Mouse (Mus musculus): ENCODE measurements at regions not wholly inside any gene's neighbourhood (a gene's known extent, or its start where the extent isn't known, plus 50 kb on each side); places are given as distances from the start of the nearest gene placed in this dataset.

DNA sequence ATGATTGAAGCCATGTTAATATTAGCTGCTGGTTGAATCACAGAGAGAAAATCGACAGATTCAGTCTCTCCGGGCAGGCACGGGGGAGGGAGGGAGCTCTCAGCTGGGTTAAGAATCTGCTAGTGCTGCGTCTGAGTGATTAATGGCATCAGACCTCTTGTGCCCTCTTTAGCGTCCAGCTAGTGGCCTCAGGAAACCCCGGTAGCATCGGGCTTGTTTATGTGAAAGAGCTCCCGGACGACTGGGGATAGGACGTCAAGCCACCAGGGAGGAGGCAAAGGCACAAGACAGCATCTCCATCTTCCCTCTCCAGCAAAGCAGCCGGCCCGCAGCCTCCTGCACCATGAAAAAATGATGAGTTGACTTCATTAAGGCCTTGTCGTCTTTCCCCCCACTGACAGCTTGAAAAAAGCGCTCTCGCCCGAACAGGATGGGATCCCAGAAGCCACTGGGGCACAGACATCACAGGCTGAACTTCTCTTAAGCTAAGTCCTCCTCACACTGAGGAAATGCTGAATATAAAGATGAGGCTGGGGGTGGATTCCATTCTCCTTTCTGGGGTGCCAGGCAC lies 294.9 kb downstream of the CK137956 start:
- no peaks in the 10 kb centered on the region for H3K27me3 ChIP-seq (replicated peaks; ENCODE audit: insufficient read depth, low read length)
- TF ChIP-seq CTCF (IDR thresholded peaks at IDR 0.05) (no peak), EP300 (IDR thresholded peaks at IDR 0.05) (no peak)
- DNase-seq (ENCODE audit: low spot score) (no peak), ATAC-seq (no peak)
- H3K4me2 ChIP-seq (replicated peaks; ENCODE audit: low read depth, low read length) = no peak overlapping the region
- H3K9ac ChIP-seq (replicated peaks; ENCODE audit: low read depth) = no peak overlapping the region
- no peaks in the 10 kb centered on the region for H3K36me3 ChIP-seq (ENCODE audit: insufficient read depth, low read length)
- no peak overlapping the region for H3K4me3 ChIP-seq (ENCODE audit: low read depth, low read length)
- 23% methylated on average over 16 of the region's 16 CpGs for WGBS
- H3K4me1 ChIP-seq (ENCODE audit: insufficient read depth, low read depth, low read length) = no peaks in the 10 kb centered on the region
- H3K27ac ChIP-seq (ENCODE audit: low read length) = no peak overlapping the region
- no peaks in the 10 kb centered on the region for H3K9me3 ChIP-seq (ENCODE audit: low read length)

DNA sequence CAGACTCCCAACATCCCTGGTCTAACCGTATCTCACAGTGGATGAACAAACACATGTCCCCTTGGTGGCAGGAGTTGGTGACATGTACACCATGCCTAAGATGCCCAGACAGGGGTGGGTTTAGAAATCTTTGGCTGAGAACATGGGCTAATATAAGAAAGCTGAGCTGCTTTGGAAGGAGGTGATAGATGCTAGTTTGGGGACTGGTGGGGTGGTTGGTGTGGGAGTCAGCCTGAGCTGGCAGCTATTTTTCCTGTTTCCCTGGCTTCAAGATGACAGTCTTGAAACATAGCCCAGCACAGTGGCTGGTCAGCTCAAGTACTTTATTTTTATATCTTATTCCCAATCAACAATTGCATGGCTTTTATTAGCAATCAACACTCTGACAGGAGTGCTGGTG lies 302.0 kb upstream of the Gjb5 start:
- WGBS = 82% methylated on average over 1 of the region's 1 CpGs
- TF ChIP-seq EP300 (IDR thresholded peaks at IDR 0.05) (no peak), CTCF (IDR thresholded peaks at IDR 0.05) (no peak)

DNA sequence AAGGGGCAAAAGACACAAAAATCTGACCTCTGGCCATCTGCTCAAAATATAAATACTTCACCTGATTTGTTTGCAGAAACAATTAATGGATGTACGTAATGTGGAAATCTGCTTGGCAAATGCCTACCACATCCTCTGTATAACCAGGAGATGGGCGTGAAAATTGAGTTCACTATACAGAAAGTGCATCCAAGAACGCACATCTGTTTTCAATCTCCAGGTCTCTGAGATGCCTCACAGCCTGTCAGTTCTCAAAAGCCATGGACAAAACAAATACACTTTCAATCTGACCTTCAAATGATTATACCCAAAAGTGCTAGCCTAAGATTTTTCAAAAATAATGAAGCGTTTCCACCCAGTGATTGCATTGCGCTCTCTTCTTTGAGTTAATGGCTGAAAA lies 293.6 kb upstream of the Gjb5 start:
- ATAC-seq (no peak), DNase-seq (ENCODE audit: low spot score) (no peak)
- Histone ChIP-seq H3K4me1 (ENCODE audit: insufficient read depth, low read depth, low read length) (no peaks in the 10 kb centered on the region), H3K27me3 (replicated peaks; ENCODE audit: insufficient read depth, low read length) (no peaks in the 10 kb centered on the region), H3K27ac (ENCODE audit: low read length) (no peak overlapping the region), H3K9me3 (ENCODE audit: low read length) (no peaks in the 10 kb centered on the region), H3K4me3 (ENCODE audit: low read depth, low read length) (no peak overlapping the region), H3K36me3 (ENCODE audit: insufficient read depth, low read length) (no peaks in the 10 kb centered on the region), H3K4me2 (replicated peaks; ENCODE audit: low read depth, low read length) (no peak overlapping the region), H3K9ac (replicated peaks; ENCODE audit: low read depth) (no peak overlapping the region)
- 61% methylated on average over 5 of the region's 5 CpGs for WGBS
- TF ChIP-seq CTCF (IDR thresholded peaks at IDR 0.05) (no peak), EP300 (IDR thresholded peaks at IDR 0.05) (no peak)

More for the DNA sequence above, 302.0 kb upstream of the Gjb5 start:
- no peak overlapping the region for H3K9ac ChIP-seq (replicated peaks; ENCODE audit: low read depth)
- H3K27ac ChIP-seq (ENCODE audit: low read length) = no peak overlapping the region
- H3K4me1 ChIP-seq (ENCODE audit: insufficient read depth, low read depth, low read length) = no peaks in the 10 kb centered on the region
- no peak overlapping the region for H3K4me2 ChIP-seq (replicated peaks; ENCODE audit: low read depth, low read length)
- ATAC-seq (no peak), DNase-seq (ENCODE audit: low spot score) (no peak)
- H3K36me3 ChIP-seq (ENCODE audit: insufficient read depth, low read length) = no peaks in the 10 kb centered on the region
- no peak overlapping the region for H3K4me3 ChIP-seq (ENCODE audit: low read depth, low read length)
- H3K9me3 ChIP-seq (ENCODE audit: low read length) = no peaks in the 10 kb centered on the region
- H3K27me3 ChIP-seq (replicated peaks; ENCODE audit: insufficient read depth, low read length) = no peaks in the 10 kb centered on the region

DNA sequence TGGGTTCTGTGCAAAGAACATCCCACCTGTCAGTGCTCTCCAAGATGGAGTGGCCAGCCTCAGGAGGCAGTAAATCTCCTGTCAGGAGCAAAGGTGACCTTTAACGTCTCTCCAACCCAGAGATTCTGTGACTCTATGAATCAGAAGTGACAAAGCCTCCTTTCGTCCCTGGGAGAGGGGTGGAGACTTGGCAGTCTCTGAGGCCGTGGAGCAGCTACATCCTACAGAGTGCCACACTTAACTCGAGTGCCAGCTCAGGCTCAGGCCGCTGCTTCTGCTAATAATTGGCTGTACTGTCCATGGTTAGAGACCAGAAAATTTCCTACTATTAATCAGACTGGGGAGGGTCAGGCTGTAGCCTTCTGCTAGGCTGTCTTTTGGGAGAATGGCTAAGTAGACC lies 290.0 kb upstream of the Gjb5 start:
- Histone ChIP-seq H3K27me3 (replicated peaks; ENCODE audit: insufficient read depth, low read length) (no peaks in the 10 kb centered on the region), H3K4me3 (ENCODE audit: low read depth, low read length) (no peak overlapping the region), H3K9me3 (ENCODE audit: low read length) (no peaks in the 10 kb centered on the region), H3K4me2 (replicated peaks; ENCODE audit: low read depth, low read length) (no peak overlapping the region), H3K36me3 (ENCODE audit: insufficient read depth, low read length) (no peaks in the 10 kb centered on the region), H3K27ac (ENCODE audit: low read length) (no peak overlapping the region), H3K4me1 (ENCODE audit: insufficient read depth, low read depth, low read length) (no peaks in the 10 kb centered on the region), H3K9ac (replicated peaks; ENCODE audit: low read depth) (no peak overlapping the region)
- TF ChIP-seq EP300 (IDR thresholded peaks at IDR 0.05) (no peak), CTCF (IDR thresholded peaks at IDR 0.05) (no peak)
- ATAC-seq (no peak), DNase-seq (ENCODE audit: low spot score) (no peak)
- 21% methylated on average over 5 of the region's 5 CpGs for WGBS

DNA sequence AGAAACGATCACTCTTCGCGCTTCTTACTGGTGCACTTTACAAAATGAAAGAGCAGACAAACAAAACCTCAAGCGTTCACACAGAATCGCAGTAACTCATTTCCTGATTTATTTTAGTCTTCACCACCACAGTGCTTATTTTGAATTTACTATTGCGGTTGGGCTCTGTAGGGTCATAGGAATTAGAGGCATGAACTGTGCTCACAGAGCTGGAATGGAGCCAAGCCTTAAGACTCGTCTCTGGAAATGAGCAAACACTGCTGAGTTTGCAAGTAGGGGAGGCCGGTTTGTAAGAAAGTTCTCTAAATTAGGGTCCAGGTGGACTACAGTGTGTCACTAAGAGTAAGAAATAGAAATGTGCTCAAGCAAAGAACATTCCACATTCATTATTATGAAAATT lies 289.2 kb upstream of the Gjb5 start:
- no peak overlapping the region for H3K4me2 ChIP-seq (replicated peaks; ENCODE audit: low read depth, low read length)
- ATAC-seq = no peak
- WGBS = 22% methylated on average over 8 of the region's 8 CpGs
- no peaks in the 10 kb centered on the region for H3K4me1 ChIP-seq (ENCODE audit: insufficient read depth, low read depth, low read length)
- no peak overlapping the region for H3K9ac ChIP-seq (replicated peaks; ENCODE audit: low read depth)
- H3K36me3 ChIP-seq (ENCODE audit: insufficient read depth, low read length) = no peaks in the 10 kb centered on the region
- H3K9me3 ChIP-seq (ENCODE audit: low read length) = no peaks in the 10 kb centered on the region
- no peak overlapping the region for H3K27ac ChIP-seq (ENCODE audit: low read length)
- H3K27me3 ChIP-seq (replicated peaks; ENCODE audit: insufficient read depth, low read length) = no peaks in the 10 kb centered on the region
- H3K4me3 ChIP-seq (ENCODE audit: low read depth, low read length) = no peak overlapping the region
- peak; percentile 46 for DNase-seq (ENCODE audit: low spot score)
- TF ChIP-seq EP300 (IDR thresholded peaks at IDR 0.05) (no peak), CTCF (IDR thresholded peaks at IDR 0.05) (no peak)

DNA sequence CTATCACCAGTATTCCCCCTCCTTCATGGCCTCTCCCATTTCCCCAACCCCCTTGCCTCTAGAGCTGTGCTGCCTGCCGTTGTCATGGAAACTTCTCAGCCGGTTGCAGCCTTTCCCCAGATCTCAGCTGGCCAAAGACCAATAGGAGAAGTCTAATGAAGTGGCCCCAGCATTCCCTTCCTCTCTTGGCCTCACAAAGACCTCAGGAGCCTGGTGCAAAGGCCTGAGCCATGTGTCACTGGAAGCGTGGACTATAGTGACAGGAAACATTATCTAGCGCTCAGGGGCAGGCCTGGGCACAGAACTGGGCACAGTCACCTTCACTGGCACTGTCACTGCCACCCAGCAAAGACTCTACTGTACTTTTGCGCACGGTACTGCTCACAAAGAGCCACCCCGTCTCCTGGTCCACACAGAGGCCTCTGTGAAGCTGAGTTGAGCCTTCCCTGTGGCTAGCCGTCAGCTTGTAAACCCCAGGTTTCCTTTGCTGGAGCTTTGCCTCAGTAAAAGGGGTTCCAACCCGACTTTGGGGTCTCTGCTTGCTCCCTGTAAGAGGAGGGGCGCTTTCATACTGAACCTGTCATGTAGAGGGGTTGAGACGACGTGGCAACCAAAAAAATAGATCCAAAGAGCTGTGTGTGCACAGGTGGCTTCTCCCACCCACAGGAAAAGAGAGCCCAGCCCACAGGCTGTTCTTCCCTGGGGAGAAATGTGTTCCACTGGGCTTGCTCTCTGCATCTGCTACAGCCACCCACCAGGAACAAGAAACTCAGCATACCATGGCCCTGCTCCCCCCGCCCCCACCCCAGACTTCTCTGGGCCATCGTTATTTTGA lies 282.5 kb upstream of the Gjb5 start:
- no peak overlapping the region for H3K4me3 ChIP-seq (ENCODE audit: low read depth, low read length)
- no peak for DNase-seq (ENCODE audit: low spot score)
- no peaks in the 10 kb centered on the region for H3K9me3 ChIP-seq (ENCODE audit: low read length)
- WGBS = 36% methylated on average over 14 of the region's 14 CpGs
- H3K4me2 ChIP-seq (replicated peaks; ENCODE audit: low read depth, low read length) = no peak overlapping the region
- no peaks in the 10 kb centered on the region; the same call in 1 of the 2 replicates for H3K4me1 ChIP-seq (ENCODE audit: insufficient read depth, low read depth, low read length)
- H3K36me3 ChIP-seq (ENCODE audit: insufficient read depth, low read length) = no peaks in the 10 kb centered on the region
- no peak for ATAC-seq
- TF ChIP-seq EP300 (IDR thresholded peaks at IDR 0.05) (no peak), CTCF (IDR thresholded peaks at IDR 0.05) (no peak)
- no peak overlapping the region for H3K27ac ChIP-seq (ENCODE audit: low read length)
- H3K9ac ChIP-seq (replicated peaks; ENCODE audit: low read depth) = no peak overlapping the region
- H3K27me3 ChIP-seq (replicated peaks; ENCODE audit: insufficient read depth, low read length) = no peaks in the 10 kb centered on the region

Measured in lung, postnatal 0 days (tissue).